Mouse (Mus musculus) forebrain, postnatal 0 days (tissue): ENCODE results near the gene Zranb1. TPM values are rescaled to one million over a fixed set of nuclear protein-coding genes. Genes with fewer than 3 reads are reported as not detected.

Source experiments
- ATAC-seq: fragments of 200-750 bp; cut with Nextera tagmentation; 2 replicates; pipeline ENCODE4 v1.8.0; 2017; ENCODE audit warnings: mild to moderate bottlenecking, moderate library complexity
- DNase-seq: peaks from one replicate; pipeline ENCODE4 v3.0.0-alpha.2; 2015
- H3K27ac ChIP-seq: fragments of 300-500 bp; sonication (generic); 2 replicates; pipeline ENCODE4 v1.5.1; 2014; ENCODE audit warnings: low read depth, mild to moderate bottlenecking, antibody characterized with exemption, low read length, moderate library complexity, mixed read lengths
- H3K27me3 ChIP-seq: fragments of 300-500 bp; sonication (generic); 2 replicates; pipeline ENCODE4 v1.6.1; 2014; ENCODE audit warnings: mild to moderate bottlenecking, low read length, mixed read lengths; ENCODE audit not compliant: insufficient read depth
- H3K36me3 ChIP-seq: fragments of 300-500 bp; sonication (generic); 2 replicates; pipeline ENCODE4 v1.6.1; 2014; ENCODE audit warnings: mild to moderate bottlenecking, moderate library complexity; ENCODE audit not compliant: insufficient read depth
- H3K4me1 ChIP-seq: fragments of 300-500 bp; sonication (generic); 2 replicates; pipeline ENCODE4 v1.6.1; 2014; ENCODE audit warnings: antibody characterized with exemption; ENCODE audit not compliant: insufficient read depth
- H3K4me2 ChIP-seq: fragments of 300-500 bp; sonication (generic); 2 replicates; pipeline ENCODE4 v1.6.1; 2014; ENCODE audit warnings: low read depth, mild to moderate bottlenecking, moderate library complexity
- H3K4me3 ChIP-seq: fragments of 300-500 bp; sonication (generic); 2 replicates; pipeline ENCODE4 v1.5.1; 2014; ENCODE audit warnings: low read depth, low read length, mixed read lengths
- H3K9ac ChIP-seq: fragments of 300-500 bp; sonication (generic); 2 replicates; pipeline ENCODE4 v1.6.1; 2014; ENCODE audit warnings: mild to moderate bottlenecking
- H3K9me3 ChIP-seq: fragments of 300-500 bp; sonication (generic); 2 replicates; pipeline ENCODE4 v1.6.1; 2016; ENCODE audit warnings: low read length
- CTCF ChIP-seq: sonication (generic); IDR thresholded peaks from 2 replicates; pipeline ENCODE4 v1.5.1; 2016; ENCODE audit warnings: antibody characterized with exemption, control low read depth, low read depth
- WGBS: fragments of 180-500 bp; shearing (Covaris S2); extraction: QIAGEN DNeasy Blood & Tissue Kit; methylation state at CpG from one replicate; pipeline ENCODE4 v1.1.7; 2014; 5-methylcytosine and 5-hydroxymethylcytosine counted together
- polyA plus RNA-seq: library from polyadenylated mRNA; unstranded; fragments of >200 nt; fragmentation: Nextera tagmentation; extraction: Ambion mirVana; gene quantifications from 2 replicates; pipeline ENCODE4 v1.2.1, GENCODE M21; 2015
- total RNA-seq: library from RNA; depleted of rRNA; stranded (reverse); fragments of >200 nt; gene quantifications from 2 replicates; pipeline ENCODE4 v1.2.3, GENCODE M21; 2014

Gene Zranb1
- total and polyA plus RNA-seq, 2 experiments from 2014 or later: 25.7 to 84.4 TPM

- ATAC-seq (no peak), DNase-seq (no peak)
- no peaks in the 10 kb centered on the region for H3K9me3 ChIP-seq
- H3K4me1 ChIP-seq: no peaks in the 10 kb centered on the region
- no peak overlapping the region for H3K4me2 ChIP-seq
- no peak overlapping the region for H3K9ac ChIP-seq
- no peaks in the 10 kb centered on the region for H3K27me3 ChIP-seq
- 0 out of 2 replicates have a peak, but pooled peaks cover 5% of the 10 kb centered on the region for H3K36me3 ChIP-seq
- TF ChIP-seq CTCF: no peak
- H3K4me3 ChIP-seq: no peak overlapping the region
- no peak overlapping the region for H3K27ac ChIP-seq
- WGBS: 84% methylated on average over 5 of the region's 5 CpGs
These were observed 40.7 kb upstream of the Zranb1 start for GRCm38 (mm10) chr7:132890201-132890600.

- no peaks in the 10 kb centered on the region for H3K9me3 ChIP-seq
- H3K4me1 ChIP-seq: no peaks in the 10 kb centered on the region
- ATAC-seq (no peak), DNase-seq (no peak)
- whole genome bisulfite sequencing: 74% methylated on average over 5 of the region's 5 CpGs
- H3K27ac ChIP-seq: no peak overlapping the region
- no peak for TF ChIP-seq CTCF
- no peaks in the 10 kb centered on the region for H3K27me3 ChIP-seq
- H3K9ac ChIP-seq: no peak overlapping the region
- no peak overlapping the region for H3K4me3 ChIP-seq
- H3K36me3 ChIP-seq: no peaks in the 10 kb centered on the region
- no peak overlapping the region for H3K4me2 ChIP-seq
These were observed 39.2 kb upstream of the Zranb1 start for GRCm38 (mm10) chr7:132891561-132892310.

GRCm38 (mm10) chr7:132892311-132892661 lies 38.7 kb upstream of the Zranb1 start:
- Histone ChIP-seq H3K9me3 (no peaks in the 10 kb centered on the region), H3K4me1 (no peaks in the 10 kb centered on the region), H3K4me3 (no peak overlapping the region), H3K36me3 (no peaks in the 10 kb centered on the region), H3K27me3 (no peaks in the 10 kb centered on the region), H3K9ac (no peak overlapping the region), H3K4me2 (no peak overlapping the region), H3K27ac (no peak overlapping the region)
- WGBS: 65% methylated on average over 4 of the region's 4 CpGs
- no peak for ATAC-seq
- no peak for DNase-seq
- TF ChIP-seq CTCF: no peak

- DNase-seq (no peak), ATAC-seq (no peak)
- no peak for TF ChIP-seq CTCF
- H3K4me2 ChIP-seq: no peak overlapping the region
- H3K36me3 ChIP-seq: no peaks in the 10 kb centered on the region
- WGBS: 85% methylated on average over 7 of the region's 7 CpGs
- no peaks in the 10 kb centered on the region for H3K27me3 ChIP-seq
- H3K4me1 ChIP-seq: no peaks in the 10 kb centered on the region
- H3K9me3 ChIP-seq: no peaks in the 10 kb centered on the region
- H3K4me3 ChIP-seq: no peak overlapping the region
- no peak overlapping the region for H3K27ac ChIP-seq
- no peak overlapping the region for H3K9ac ChIP-seq
These were observed 38.1 kb upstream of the Zranb1 start for GRCm38 (mm10) chr7:132892806-132893205.

- Histone ChIP-seq H3K27me3 (no peaks in the 10 kb centered on the region), H3K36me3 (no peaks in the 10 kb centered on the region), H3K4me3 (no peak overlapping the region), H3K4me1 (no peaks in the 10 kb centered on the region), H3K4me2 (no peak overlapping the region), H3K9me3 (no peaks in the 10 kb centered on the region), H3K9ac (no peak overlapping the region), H3K27ac (no peak overlapping the region)
- 78% methylated on average over 1 of the region's 1 CpGs for WGBS
- no peak for TF ChIP-seq CTCF
- ATAC-seq (no peak), DNase-seq (no peak)
These were observed 37.6 kb upstream of the Zranb1 start for GRCm38 (mm10) chr7:132893336-132893735.

- no peak overlapping the region for H3K9ac ChIP-seq
- no peak overlapping the region for H3K4me3 ChIP-seq
- TF ChIP-seq CTCF: no peak
- H3K9me3 ChIP-seq: no peaks in the 10 kb centered on the region
- H3K4me2 ChIP-seq: no peak overlapping the region
- DNase-seq (peak; percentile 26), ATAC-seq (no peak; the same call in 1 of the 2 replicates)
- H3K27ac ChIP-seq: no peak overlapping the region
- H3K27me3 ChIP-seq: no peaks in the 10 kb centered on the region
- H3K4me1 ChIP-seq: no peaks in the 10 kb centered on the region
- WGBS: 52% methylated on average over 7 of the region's 7 CpGs
- no peaks in the 10 kb centered on the region for H3K36me3 ChIP-seq
These were observed 35.9 kb upstream of the Zranb1 start for GRCm38 (mm10) chr7:132894841-132895555.

- no peak overlapping the region for H3K27ac ChIP-seq
- TF ChIP-seq CTCF: no peak
- no peak overlapping the region for H3K4me2 ChIP-seq
- no peak overlapping the region for H3K4me3 ChIP-seq
- no peaks in the 10 kb centered on the region for H3K4me1 ChIP-seq
- no peaks in the 10 kb centered on the region for H3K36me3 ChIP-seq
- H3K9me3 ChIP-seq: no peaks in the 10 kb centered on the region
- ATAC-seq (no peak), DNase-seq (no peak)
- no peak overlapping the region for H3K9ac ChIP-seq
- WGBS: 83% methylated on average over 9 of the region's 9 CpGs
- H3K27me3 ChIP-seq: no peaks in the 10 kb centered on the region
These were observed 34.6 kb upstream of the Zranb1 start for GRCm38 (mm10) chr7:132896206-132896815.
